13 mouse cellular contexts compared by ENCODE assay signal in the genomic region with DNA sequence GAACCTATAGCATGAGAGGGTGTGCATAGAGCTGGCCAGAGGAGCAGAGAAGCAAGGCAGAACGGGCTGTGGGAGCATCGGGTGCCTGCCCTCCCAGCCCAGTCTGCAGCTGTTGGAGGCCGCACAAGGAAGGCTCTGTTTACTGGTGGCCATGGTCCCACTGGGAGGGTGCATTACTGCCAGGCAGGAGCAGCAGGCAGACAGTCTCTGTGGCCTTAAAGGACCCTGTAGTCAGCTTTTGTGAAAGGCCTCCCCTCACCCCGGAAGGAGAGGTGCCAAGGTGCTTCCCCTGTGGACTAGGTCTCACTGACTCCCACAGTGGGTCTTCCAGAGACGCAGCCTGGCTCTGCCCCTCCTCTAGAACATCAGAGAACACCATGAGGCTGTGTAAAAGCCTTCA. TPM values are rescaled to one million over a fixed set of nuclear protein-coding genes. Genes with fewer than 3 reads are reported as not detected.
A peak's percentile ranks its signal among the peaks of the same experiment; 100 is the strongest.
DNase-seq lines count a peak whose midpoint lies in the region; TF ChIP-seq lines count a peak whose summit lies in the region.
"Had no signal": no experiment of that assay in that cellular context is flagged by ENCODE, and none has a peak within 500 bp of the region (broad histone marks: within the 10 kb centered on the region; RNA-seq: fewer than 3 reads in every experiment).

No protein-coding gene starts in this region.

- H3K4me3 ChIP-seq in lung, adult 2 months (replicated peaks; ENCODE audit: extremely low read depth, low read depth, low read length): no peak overlapping the region
- H3K4me3 ChIP-seq: embryonic facial prominence, embryonic 15.5 days; limb, embryonic 12.5 days had no signal

- TF ChIP-seq CTCF in lung, adult 2 months (IDR thresholded peaks at IDR 0.05; ENCODE audit: insufficient read depth, low read length): no peak

- 73% methylated on average over 5 of the region's 5 CpGs for WGBS in lung, adult 2 months

- H3K4me1 ChIP-seq in lung, adult 2 months (ENCODE audit: control insufficient read depth, insufficient read depth, low read length): peaks cover 15% of the 10 kb centered on the region

- DNase-seq in frontal cortex, postnatal 14 days (ENCODE audit: low spot score in 2 of 2): peak; percentile 40 to 52
- DNase-seq in frontal cortex, postnatal 25 days (ENCODE audit: low spot score in 2 of 2): no peak
- DNase-seq in right cerebral cortex, adult 18-20 months: peak; percentile 56
- no peak for DNase-seq in right cerebral cortex, postnatal 4 days
- DNase-seq in layer of hippocampus, postnatal 14 days (ENCODE audit: low spot score in 2 of 2): peak; percentile 59 to 78
- no peak for DNase-seq in spleen, adult 12 weeks (ENCODE audit: low spot score)
- no peak for DNase-seq in embryo, embryonic 11 days
- DNase-seq in lung, adult 2 months: no peak

- no peak for TF ChIP-seq POLR2A in lung, adult 2 months (IDR thresholded peaks at IDR 0.05; ENCODE audit: borderline replicate concordance, extremely low read depth, low read depth, low read length)

RNA-seq across cellular contexts. Expression of gene Tubb4b, which starts 2.4 kb away (rescaled TPM):
- total RNA-seq in layer of hippocampus, postnatal 14 days (2021): 100 to 1,000 TPM; 415 to 455 TPM
- polyA plus RNA-seq in lung, adult 2 months (2012; rRNA removed): 490 and 623 TPM in 2 replicates

RNA-seq across cellular contexts. Expression of gene Slc34a3, which starts 7.3 kb away (rescaled TPM):
- not detected for total RNA-seq in layer of hippocampus, postnatal 14 days (2021)
- not detected in 2 replicates for polyA plus RNA-seq in lung, adult 2 months (2012; rRNA removed)
- total RNA-seq: heart, adult 8-10 months had no signal
- polyA plus RNA-seq: embryonic facial prominence, embryonic 15.5 days; limb, embryonic 12.5 days had no signal

RNA-seq across cellular contexts. Expression of gene Fam166a, which starts 8.3 kb away (rescaled TPM):
- not detected for total RNA-seq in layer of hippocampus, postnatal 14 days (2021)
- 0.17 TPM in 1 of 2 replicates, not detected in the other for polyA plus RNA-seq in lung, adult 2 months (2012; rRNA removed)
- total RNA-seq: heart, adult 8-10 months had no signal
- polyA plus RNA-seq: limb, embryonic 12.5 days; stomach, embryonic 16.5 days had no signal

RNA-seq across cellular contexts. Expression of gene Rnf224, which starts 9.7 kb away (rescaled TPM):
- total RNA-seq in layer of hippocampus, postnatal 14 days (2021): not detected
- 0.76 TPM in 1 of 2 replicates, not detected in the other for polyA plus RNA-seq in lung, adult 2 months (2012; rRNA removed)
- total RNA-seq: heart, adult 8-10 months had no signal
- polyA plus RNA-seq: intestine, embryonic 14.5 days; limb, embryonic 12.5 days had no signal

RNA-seq across cellular contexts. Expression of gene Stpg3, which starts 12.4 kb away (rescaled TPM):
- total RNA-seq in layer of hippocampus, postnatal 14 days (2021): not detected
- not detected in 2 replicates for polyA plus RNA-seq in lung, adult 2 months (2012; rRNA removed)
- total RNA-seq: heart, adult 8-10 months had no signal
- polyA plus RNA-seq: embryonic facial prominence, embryonic 15.5 days; limb, embryonic 12.5 days had no signal

Comparison
In these comparisons a context has a peak if more than half of its experiments do, and no peak if none do; other contexts are left out.
1. DNase-seq: peak in frontal cortex, postnatal 14 days (2 of 2), right cerebral cortex, adult 18-20 months (single experiment) and layer of hippocampus, postnatal 14 days (2 of 2); none in frontal cortex, postnatal 25 days (0 of 2), right cerebral cortex, postnatal 4 days (single experiment), spleen, adult 12 weeks (single experiment), embryo, embryonic 11 days (single experiment) and lung, adult 2 months (single experiment).